Mouse (Mus musculus): ENCODE data around the gene Arntl2. TPM values are rescaled to one million over a fixed set of nuclear protein-coding genes. Genes with fewer than 3 reads are reported as not detected.

The Arntl2 gene
- polyA plus RNA-seq (2012; rRNA removed; ENCODE audit: low replicate concordance), result 0.15 and 0.60 TPM in 2 replicates

DNA sequence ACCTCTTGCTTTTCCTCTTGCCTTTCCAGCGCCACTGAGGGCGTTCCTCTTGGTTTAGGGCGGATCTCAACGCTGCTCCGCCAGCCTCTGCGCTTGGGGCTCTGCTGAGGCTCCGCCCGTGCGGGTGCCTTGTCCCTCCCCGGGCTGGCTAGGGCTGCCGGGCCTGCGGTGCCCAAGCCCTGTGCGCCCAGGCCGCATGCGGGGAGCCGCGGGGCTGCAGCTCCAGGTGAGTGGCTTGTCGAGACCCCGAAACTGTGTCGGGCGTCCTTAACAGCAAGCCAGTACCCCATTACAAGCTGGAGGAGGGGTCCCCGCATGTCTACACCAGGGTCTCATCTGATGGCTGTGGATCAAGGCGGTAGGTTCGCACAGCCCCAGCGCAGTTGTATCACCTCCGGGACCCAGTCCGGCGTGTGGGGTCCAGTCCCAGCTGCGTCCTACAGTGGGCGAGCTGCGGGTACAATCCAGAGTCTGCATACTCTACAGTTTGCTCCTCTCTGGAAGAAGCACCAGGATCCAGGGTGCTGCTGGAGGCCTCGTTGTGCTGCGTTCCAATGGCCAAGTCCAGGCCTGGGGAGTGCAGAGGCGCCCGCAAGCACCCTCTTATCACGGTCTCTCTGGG lies at the start of gene Arntl2:
TSS of gene Arntl2 (plus strand) at position 132 of the 622 bp plus-strand sequence.

DNA sequence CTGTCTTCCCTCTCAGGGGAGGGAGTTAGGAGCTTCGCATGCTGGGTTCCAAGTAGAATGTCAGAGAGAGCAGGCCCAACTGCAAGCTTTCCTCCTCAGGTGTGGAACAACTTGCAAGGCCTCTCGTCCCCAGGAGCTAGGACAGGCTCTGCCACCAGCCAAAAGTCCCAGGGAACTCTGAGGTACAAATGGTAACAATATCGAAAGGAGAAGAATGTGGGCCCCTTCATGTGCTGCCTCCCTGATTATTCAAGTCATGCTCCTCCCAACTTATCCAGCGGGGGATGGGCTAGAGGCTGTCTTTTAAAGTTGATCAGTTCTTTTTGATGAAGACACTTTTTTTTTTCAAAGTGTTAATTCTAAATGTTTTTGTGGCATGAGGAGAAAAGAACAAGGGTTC lies 54.2 kb downstream of the Arntl2 start, which contains the start of gene Smco2:
TSS of gene Smco2 (plus strand) at position 55 of the 400 bp plus-strand sequence.

Other genes starting within 250 kb of the Arntl2 start
- gene Fgfr1op2, start 218.9 kb upstream of the Arntl2 start, polyA plus RNA-seq (2012; rRNA removed; ENCODE audit: low replicate concordance), result 46.8 and 64.8 TPM in 2 replicates
- 3.1 and 3.2 TPM in 2 replicates for gene Ints13, start 218.2 kb upstream of the Arntl2 start, polyA plus RNA-seq (2012; rRNA removed; ENCODE audit: low replicate concordance)
- 3.0 and 7.2 TPM in 2 replicates for gene Med21, start 153.5 kb upstream of the Arntl2 start, polyA plus RNA-seq (2012; rRNA removed; ENCODE audit: low replicate concordance)
- gene Tm7sf3, start 153.2 kb upstream of the Arntl2 start, polyA plus RNA-seq (2012; rRNA removed; ENCODE audit: low replicate concordance), result 15.8 and 17.2 TPM in 2 replicates
- gene Stk38l, start 71.1 kb upstream of the Arntl2 start, polyA plus RNA-seq (2012; rRNA removed; ENCODE audit: low replicate concordance), result 0.66 and 1.9 TPM in 2 replicates
- gene Smco2, start 54.0 kb downstream of the Arntl2 start, polyA plus RNA-seq (2012; rRNA removed; ENCODE audit: low replicate concordance), result not detected in 2 replicates
- 1.3 and 3.8 TPM in 2 replicates for gene Ppfibp1, start 92.4 kb downstream of the Arntl2 start, polyA plus RNA-seq (2012; rRNA removed; ENCODE audit: low replicate concordance)
- not detected in 2 replicates for gene 1700034J05Rik, start 158.4 kb downstream of the Arntl2 start, polyA plus RNA-seq (2012; rRNA removed; ENCODE audit: low replicate concordance)
- gene Rep15, start 236.5 kb downstream of the Arntl2 start, polyA plus RNA-seq (2012; rRNA removed; ENCODE audit: low replicate concordance), result 1.9 and 3.5 TPM in 2 replicates
- 4.9 and 6.9 TPM in 2 replicates for gene Mrps35, start 246.7 kb downstream of the Arntl2 start, polyA plus RNA-seq (2012; rRNA removed; ENCODE audit: low replicate concordance)

All from duodenum, adult 2 months (tissue).